ENCODE assay signal across 8 mouse cellular contexts in genomic region chr4:135570152-135571036, GRCm38 (mm10). TPM values are rescaled to one million over a fixed set of nuclear protein-coding genes. Genes with fewer than 3 reads are reported as not detected.
DNase-seq lines count a peak whose midpoint lies in the region; ATAC-seq and TF ChIP-seq lines count a peak whose summit lies in the region.

No protein-coding gene starts in this region.

- H3K9me3 ChIP-seq in heart, embryonic 11.5 days (replicated peaks; ENCODE audit: control insufficient read depth, low read length), result no peaks in the 10 kb centered on the region
- H3K9me3 ChIP-seq in heart, embryonic 16.5 days (replicated peaks; ENCODE audit: control insufficient read depth, low read length), result no peaks in the 10 kb centered on the region
- H3K9me3 ChIP-seq in midbrain, embryonic 13.5 days, result no peaks in the 10 kb centered on the region

- H3K27ac ChIP-seq in heart, embryonic 11.5 days (ENCODE audit: low read depth, low read length), result peak overlapping the region; percentile 59; the same call in 1 of the 2 replicates
- peak overlapping the region; percentile 85 for H3K27ac ChIP-seq in heart, embryonic 16.5 days (ENCODE audit: low read length)
- no peak overlapping the region for H3K27ac ChIP-seq in midbrain, embryonic 13.5 days
- no peak overlapping the region for H3K27ac ChIP-seq in thymus, adult 2 months (ENCODE audit: control insufficient read depth, insufficient read depth, low read length)

- H3K36me3 ChIP-seq in heart, embryonic 11.5 days (ENCODE audit: control insufficient read depth, insufficient read depth, low read length), result no peaks in the 10 kb centered on the region
- H3K36me3 ChIP-seq in heart, embryonic 16.5 days (ENCODE audit: control insufficient read depth, insufficient read depth), result no peaks in the 10 kb centered on the region
- H3K36me3 ChIP-seq in midbrain, embryonic 13.5 days, result no peaks in the 10 kb centered on the region
- H3K36me3 ChIP-seq in thymus, adult 2 months (ENCODE audit: control insufficient read depth, insufficient read depth, low read length), result no peaks in the 10 kb centered on the region

- WGBS in heart, embryonic 11.5 days (ENCODE audit: insufficient replicate concordance), result 9% methylated on average over 32 of the region's 32 CpGs
- 12% methylated on average over 32 of the region's 32 CpGs for WGBS in heart, embryonic 16.5 days
- 12% methylated on average over 32 of the region's 32 CpGs for WGBS in midbrain, embryonic 13.5 days
- WGBS in thymus, adult 2 months, result 5% methylated on average over 32 of the region's 32 CpGs

- ATAC-seq in heart, embryonic 11.5 days (replicated peaks; ENCODE audit: insufficient number of reproducible peaks, low FRiP score, low TSS enrichment), result peak; percentile 37; the same call in 1 of the 2 replicates
- peak; percentile 26; the same call in 1 of the 2 replicates for ATAC-seq in heart, embryonic 16.5 days (replicated peaks; ENCODE audit: extremely low read depth, insufficient read depth, low FRiP score)
- peak; percentile 76 for ATAC-seq in midbrain, embryonic 13.5 days

- peak overlapping the region; percentile 63 for H3K9ac ChIP-seq in heart, embryonic 11.5 days (ENCODE audit: low read depth, low read length)
- peak overlapping the region; percentile 69 for H3K9ac ChIP-seq in heart, embryonic 16.5 days (ENCODE audit: low read length)
- 0 out of 2 replicates have a peak overlapping the region, but pooled peaks have one; percentile 33 for H3K9ac ChIP-seq in midbrain, embryonic 13.5 days (replicated peaks)

- no peak for TF ChIP-seq CTCF in brain, embryonic 14.5 days (IDR thresholded peaks at IDR 0.05; ENCODE audit: borderline replicate concordance, extremely low read depth, insufficient read depth, insufficient read length)
- TF ChIP-seq CTCF in thymus, adult 2 months (IDR thresholded peaks at IDR 0.05; ENCODE audit: borderline replicate concordance, control insufficient read depth, extremely low read depth, insufficient read depth, low read length, poor library complexity), result no peak

- peaks cover 41% of the 10 kb centered on the region for H3K27me3 ChIP-seq in heart, embryonic 11.5 days (ENCODE audit: control insufficient read depth, insufficient read depth, low read length)
- peaks cover 7% of the 10 kb centered on the region; the same call in 1 of the 2 replicates for H3K27me3 ChIP-seq in heart, embryonic 16.5 days (ENCODE audit: control insufficient read depth, insufficient read depth, low read length)
- peaks cover 67% of the 10 kb centered on the region for H3K27me3 ChIP-seq in midbrain, embryonic 13.5 days
- H3K27me3 ChIP-seq in thymus, adult 2 months (ENCODE audit: control insufficient read depth, insufficient read depth, low read length), result 0 out of 2 replicates have a peak, but pooled peaks cover 5% of the 10 kb centered on the region

- no peak for TF ChIP-seq POLR2A in brain, embryonic 14.5 days (IDR thresholded peaks at IDR 0.05; ENCODE audit: borderline replicate concordance, extremely low read depth, insufficient read depth, insufficient read length, poor library complexity, severe bottlenecking)
- TF ChIP-seq POLR2A in thymus, adult 2 months (IDR thresholded peaks at IDR 0.05; ENCODE audit: control insufficient read depth, extremely low read depth, insufficient read depth, low read length, poor library complexity), result no peak

- no peak for DNase-seq in heart, adult 9 months (ENCODE audit: low spot score in 2 of 2)
- DNase-seq in brain, embryonic 14.5 days (ENCODE audit: low read depth), result peak; percentile 85
- peak; percentile 65 to 75 for DNase-seq in kidney, postnatal 4 days
- peak; percentile 62 for DNase-seq in thymus, adult 2 months
- no peak for DNase-seq in cerebellum, adult 8-10 months

- H3K4me1 ChIP-seq in heart, embryonic 11.5 days (ENCODE audit: control insufficient read depth, insufficient read depth, low read length), result peaks cover 63% of the 10 kb centered on the region
- peaks cover 76% of the 10 kb centered on the region for H3K4me1 ChIP-seq in heart, embryonic 16.5 days (ENCODE audit: control insufficient read depth, insufficient read depth, low read length)
- peaks cover 83% of the 10 kb centered on the region for H3K4me1 ChIP-seq in midbrain, embryonic 13.5 days (replicated peaks)
- H3K4me1 ChIP-seq in thymus, adult 2 months (replicated peaks; ENCODE audit: control insufficient read depth, insufficient read depth, low read length), result peaks cover 61% of the 10 kb centered on the region

- peak overlapping the region; percentile 42 for H3K4me3 ChIP-seq in heart, embryonic 11.5 days (ENCODE audit: low read depth, low read length)
- peak overlapping the region; percentile 46 for H3K4me3 ChIP-seq in heart, embryonic 16.5 days (ENCODE audit: low read length)
- H3K4me3 ChIP-seq in midbrain, embryonic 13.5 days (replicated peaks), result peak overlapping the region; percentile 35
- no peak overlapping the region for H3K4me3 ChIP-seq in thymus, adult 2 months (ENCODE audit: control insufficient read depth, insufficient read depth, low read length)

- peak overlapping the region; percentile 68 for H3K4me2 ChIP-seq in heart, embryonic 11.5 days
- peak overlapping the region; percentile 79 for H3K4me2 ChIP-seq in heart, embryonic 16.5 days (ENCODE audit: low read depth, low read length)
- H3K4me2 ChIP-seq in midbrain, embryonic 13.5 days (replicated peaks), result peak overlapping the region; percentile 55

RNA-seq across cellular contexts. Expression of gene Grhl3, which starts 3.0 kb away (rescaled TPM):
- 5.5 and 6.5 TPM in 2 replicates for polyA plus RNA-seq in heart, embryonic 11.5 days (2014; fragmentation: Nextera tagmentation; extraction: Ambion mirVana)
- 1.6 TPM in 2 replicates for polyA plus RNA-seq in brain, embryonic 14.5 days (2012; rRNA removed)
- 6.8 TPM in 2 replicates for polyA plus RNA-seq in heart, embryonic 16.5 days (2015; fragmentation: Nextera tagmentation; extraction: Ambion mirVana)
- 2.1 and 2.8 TPM in 2 replicates for polyA plus RNA-seq in midbrain, embryonic 13.5 days (2015; fragmentation: Nextera tagmentation; extraction: Ambion mirVana)
- 0.47 and 0.80 TPM in 2 replicates for polyA plus RNA-seq in thymus, adult 2 months (2012; rRNA removed)

Comparison
In these comparisons a context has a peak if more than half of its experiments do, and no peak if none do; other contexts are left out.
1. ATAC-seq: peak in every context shown above with its lines; median percentile 76 in midbrain, embryonic 13.5 days; 37 in heart, embryonic 11.5 days; 26 in heart, embryonic 16.5 days.
2. H3K27ac ChIP-seq: peak in heart, embryonic 11.5 days (single experiment) and heart, embryonic 16.5 days (single experiment); none in midbrain, embryonic 13.5 days (single experiment) and thymus, adult 2 months (single experiment).
3. DNase-seq: peak in brain, embryonic 14.5 days (single experiment), kidney, postnatal 4 days (2 of 2) and thymus, adult 2 months (single experiment); none in heart, adult 9 months (0 of 2) and cerebellum, adult 8-10 months (single experiment).
4. Peak in every context shown above with its lines, with median percentiles within 50 percentile points of each other: H3K4me2 ChIP-seq and H3K9ac ChIP-seq.